Mouse (Mus musculus) hindbrain, embryonic 14.5 days (tissue): Measurements from ENCODE around the gene Nup93. TPM values are rescaled to one million over a fixed set of nuclear protein-coding genes. Genes with fewer than 3 reads are reported as not detected.

Source experiments
- ATAC-seq: fragments of 200-750 bp; cut with Nextera tagmentation; 2 replicates; pipeline ENCODE4 v1.8.0; 2017; ENCODE audit warnings: moderate number of reproducible peaks, mild to moderate bottlenecking, moderate TSS enrichment, moderate library complexity; ENCODE audit not compliant: low FRiP score
- DNase-seq: peaks from one replicate; pipeline ENCODE4 v3.0.0-alpha.2; 2015; ENCODE audit warnings: low spot score
- H3K27ac ChIP-seq: fragments of 300-500 bp; sonication (generic); 2 replicates; pipeline ENCODE4 v1.5.1; 2014; ENCODE audit warnings: mild to moderate bottlenecking, moderate library complexity
- H3K27me3 ChIP-seq: fragments of 300-500 bp; sonication (generic); 2 replicates; pipeline ENCODE4 v1.6.1; 2014; ENCODE audit warnings: mild to moderate bottlenecking, low read length, mixed read lengths; ENCODE audit not compliant: control insufficient read depth, insufficient read depth
- H3K36me3 ChIP-seq: fragments of 300-500 bp; sonication (generic); replicated peaks from 2 replicates; pipeline ENCODE4 v1.6.1; 2014; ENCODE audit not compliant: control insufficient read depth, insufficient read depth
- H3K4me1 ChIP-seq: fragments of 300-500 bp; sonication (generic); replicated peaks from 2 replicates; pipeline ENCODE4 v1.6.1; 2014; ENCODE audit warnings: antibody characterized with exemption, low read length, mixed read lengths; ENCODE audit not compliant: control insufficient read depth, insufficient read depth
- H3K4me2 ChIP-seq: fragments of 300-500 bp; sonication (generic); replicated peaks from 2 replicates; pipeline ENCODE4 v1.6.1; 2014; ENCODE audit warnings: mild to moderate bottlenecking, moderate library complexity
- H3K4me3 ChIP-seq: fragments of 300-500 bp; sonication (generic); replicated peaks from 2 replicates; pipeline ENCODE4 v1.5.1; 2014; ENCODE audit warnings: mild to moderate bottlenecking, low read length
- H3K9ac ChIP-seq: fragments of 300-500 bp; sonication (generic); 2 replicates; pipeline ENCODE4 v1.6.1; 2014
- H3K9me3 ChIP-seq: fragments of 300-500 bp; sonication (generic); 2 replicates; pipeline ENCODE4 v1.6.1; 2016; ENCODE audit warnings: low read length; ENCODE audit not compliant: control insufficient read depth
- WGBS: fragments of 180-500 bp; shearing (Covaris S2); extraction: QIAGEN DNeasy Blood & Tissue Kit; methylation state at CpG from one replicate; pipeline ENCODE4 v1.1.7; 2014; 5-methylcytosine and 5-hydroxymethylcytosine counted together
- polyA plus RNA-seq: library from polyadenylated mRNA; unstranded; fragments of >200 nt; fragmentation: Nextera tagmentation; extraction: Ambion mirVana; gene quantifications from 2 replicates; pipeline ENCODE4 v1.2.1, GENCODE M21; 2014

Gene Nup93
- polyA plus RNA-seq, 1 experiment from 2014 or later, result 58.9 TPM

DNA sequence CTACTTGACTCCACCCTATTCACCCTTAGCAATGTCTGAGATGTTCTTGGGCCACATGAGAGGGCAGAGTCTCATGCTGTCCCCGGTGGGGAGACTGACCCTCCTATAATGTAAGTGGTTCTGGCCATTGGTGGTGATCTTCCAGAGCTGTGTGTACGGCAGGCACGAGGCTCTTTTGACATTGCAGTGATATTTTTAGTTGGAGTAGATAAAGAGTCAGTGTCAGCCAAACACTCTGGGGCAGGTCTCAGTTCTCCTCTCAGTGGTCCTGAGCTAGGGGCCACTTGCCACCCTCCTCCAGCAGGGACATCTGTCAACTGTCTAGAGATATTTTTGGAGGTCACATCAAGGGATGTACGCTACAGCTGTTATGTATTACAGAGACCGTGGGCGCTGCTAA, 142.9 kb downstream of the Nup93 start:
- no peak overlapping the region for H3K4me3 ChIP-seq
- H3K27me3 ChIP-seq, result no peaks in the 10 kb centered on the region
- DNase-seq (no peak), ATAC-seq (no peak)
- H3K36me3 ChIP-seq, result no peaks in the 10 kb centered on the region
- 83% methylated on average over 6 of the region's 6 CpGs for WGBS
- no peaks in the 10 kb centered on the region for H3K9me3 ChIP-seq
- H3K4me1 ChIP-seq, result no peaks in the 10 kb centered on the region
- H3K4me2 ChIP-seq, result no peak overlapping the region
- H3K9ac ChIP-seq, result no peak overlapping the region
- no peak overlapping the region for H3K27ac ChIP-seq

DNA sequence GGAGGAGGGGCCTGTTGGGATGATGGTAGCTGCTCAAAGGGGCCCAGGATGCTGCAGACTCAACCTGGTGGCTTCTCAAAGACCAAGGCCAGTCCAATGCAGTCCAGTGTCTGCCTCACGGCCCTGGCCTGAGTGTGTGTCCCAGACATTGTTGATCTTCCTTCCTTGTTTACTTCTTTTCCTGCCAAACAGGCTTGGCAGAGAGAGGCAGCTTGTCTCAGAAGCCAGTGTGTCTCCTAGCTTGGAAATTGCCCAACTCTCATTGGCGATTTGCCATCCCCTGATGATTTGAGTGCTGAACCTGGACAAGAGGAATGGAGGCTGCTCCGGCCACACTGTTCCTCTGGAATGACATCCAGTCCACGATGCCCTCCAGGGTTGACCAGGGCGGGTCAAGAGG, 144.2 kb downstream of the Nup93 start:
- no peak overlapping the region for H3K4me3 ChIP-seq
- no peak overlapping the region for H3K4me2 ChIP-seq
- H3K27ac ChIP-seq, result no peak overlapping the region
- no peaks in the 10 kb centered on the region for H3K4me1 ChIP-seq
- 70% methylated on average over 5 of the region's 5 CpGs for WGBS
- H3K36me3 ChIP-seq, result no peaks in the 10 kb centered on the region
- H3K9me3 ChIP-seq, result no peaks in the 10 kb centered on the region
- H3K27me3 ChIP-seq, result no peaks in the 10 kb centered on the region
- no peak overlapping the region for H3K9ac ChIP-seq
- ATAC-seq (no peak), DNase-seq (peak; percentile 66)

GRCm38 (mm10) chr8:94361774-94362431, 147.5 kb downstream of the Nup93 start:
- Histone ChIP-seq H3K27me3 (no peaks in the 10 kb centered on the region), H3K36me3 (no peaks in the 10 kb centered on the region), H3K4me3 (no peak overlapping the region), H3K9ac (no peak overlapping the region), H3K4me2 (no peak overlapping the region), H3K27ac (no peak overlapping the region), H3K9me3 (no peaks in the 10 kb centered on the region), H3K4me1 (no peaks in the 10 kb centered on the region)
- DNase-seq (no peak), ATAC-seq (no peak)
- 90% methylated on average over 6 of the region's 6 CpGs for WGBS

DNA sequence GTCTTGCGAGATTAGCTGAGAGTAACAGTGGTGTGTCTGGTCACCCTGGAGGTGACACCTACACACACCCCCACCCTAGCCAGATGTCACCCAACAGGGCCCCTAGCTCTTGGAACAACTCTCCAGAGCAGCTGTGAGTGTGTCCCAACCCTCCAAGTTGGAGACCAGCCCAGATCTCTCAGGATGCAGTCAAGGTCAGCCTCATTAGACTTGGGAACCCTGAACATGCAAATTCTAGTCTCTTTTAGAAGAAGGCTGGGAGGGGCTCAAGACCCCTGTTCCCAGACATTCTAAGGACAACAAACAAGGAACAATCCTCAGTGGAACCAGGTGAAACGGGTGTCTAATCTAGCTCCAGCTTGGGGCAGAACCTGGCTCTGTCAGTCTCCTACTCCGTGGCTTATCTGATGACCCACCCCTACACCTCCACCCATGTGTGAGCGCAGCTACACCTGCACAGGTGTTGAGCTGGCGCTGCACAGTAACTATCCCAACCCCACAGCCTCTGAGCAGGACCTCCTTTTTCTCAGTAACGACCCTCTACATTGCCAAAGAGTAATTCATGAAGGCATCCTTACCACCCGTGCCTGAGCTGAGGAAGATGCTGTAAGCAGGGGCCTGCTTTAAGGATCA, 148.4 kb downstream of the Nup93 start:
- Histone ChIP-seq H3K4me3 (no peak overlapping the region), H3K27me3 (no peaks in the 10 kb centered on the region), H3K27ac (no peak overlapping the region), H3K9ac (no peak overlapping the region), H3K4me1 (no peaks in the 10 kb centered on the region), H3K9me3 (no peaks in the 10 kb centered on the region), H3K4me2 (no peak overlapping the region), H3K36me3 (no peaks in the 10 kb centered on the region)
- no peak for DNase-seq
- no peak for ATAC-seq
- 88% methylated on average over 7 of the region's 7 CpGs for WGBS

DNA sequence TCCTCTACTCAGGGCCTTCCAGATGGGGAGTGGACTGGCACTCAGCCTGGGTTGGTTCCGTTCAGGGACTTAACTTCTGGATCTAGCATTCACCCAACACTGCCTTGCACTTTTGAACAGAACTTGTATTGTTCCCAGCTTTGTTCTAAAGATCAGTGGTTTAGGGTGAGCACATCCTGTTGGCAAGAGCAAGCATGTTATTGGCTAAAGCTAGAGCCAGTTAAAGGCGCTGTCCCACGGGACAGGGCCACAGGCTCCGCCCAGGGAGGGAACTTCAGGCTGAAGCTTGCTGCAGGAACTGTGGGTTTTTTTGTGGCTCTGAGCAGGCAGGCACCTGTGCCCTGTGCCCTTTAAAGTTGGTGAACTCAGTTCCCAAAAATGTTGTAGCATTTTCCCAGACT, 148.9 kb downstream of the Nup93 start:
- H3K4me2 ChIP-seq, result no peak overlapping the region
- no peaks in the 10 kb centered on the region for H3K27me3 ChIP-seq
- H3K9ac ChIP-seq, result no peak overlapping the region
- WGBS, result 57% methylated on average over 4 of the region's 4 CpGs
- DNase-seq, result no peak
- H3K27ac ChIP-seq, result no peak overlapping the region
- H3K4me1 ChIP-seq, result no peaks in the 10 kb centered on the region
- no peaks in the 10 kb centered on the region for H3K36me3 ChIP-seq
- no peak overlapping the region for H3K4me3 ChIP-seq
- no peak for ATAC-seq
- no peaks in the 10 kb centered on the region for H3K9me3 ChIP-seq

DNA sequence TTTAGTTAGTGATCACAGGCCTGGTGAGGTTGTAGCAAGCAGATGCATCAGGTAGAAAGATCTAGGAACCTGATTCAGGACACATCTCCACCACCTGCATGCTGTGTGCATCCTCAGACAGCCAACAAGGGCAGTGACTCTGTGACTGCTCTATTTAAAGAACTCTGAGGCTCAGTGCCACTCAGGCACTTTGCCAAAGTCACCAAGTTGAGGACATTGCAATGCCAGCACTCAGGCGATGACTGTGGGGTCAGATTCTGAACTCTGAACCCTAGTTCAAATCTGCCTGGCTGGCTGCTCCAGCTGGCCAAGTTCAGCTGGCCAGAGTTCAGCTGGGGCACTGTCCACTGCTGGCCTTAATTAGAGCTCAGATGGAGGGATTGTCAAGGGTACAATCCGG, 149.5 kb downstream of the Nup93 start:
- no peaks in the 10 kb centered on the region for H3K4me1 ChIP-seq
- H3K36me3 ChIP-seq, result no peaks in the 10 kb centered on the region
- no peak for DNase-seq
- H3K9ac ChIP-seq, result no peak overlapping the region
- H3K9me3 ChIP-seq, result no peaks in the 10 kb centered on the region
- no peak overlapping the region for H3K4me3 ChIP-seq
- no peak for ATAC-seq
- no peaks in the 10 kb centered on the region for H3K27me3 ChIP-seq
- 76% methylated on average over 2 of the region's 2 CpGs for WGBS
- H3K27ac ChIP-seq, result no peak overlapping the region
- no peak overlapping the region for H3K4me2 ChIP-seq

DNA sequence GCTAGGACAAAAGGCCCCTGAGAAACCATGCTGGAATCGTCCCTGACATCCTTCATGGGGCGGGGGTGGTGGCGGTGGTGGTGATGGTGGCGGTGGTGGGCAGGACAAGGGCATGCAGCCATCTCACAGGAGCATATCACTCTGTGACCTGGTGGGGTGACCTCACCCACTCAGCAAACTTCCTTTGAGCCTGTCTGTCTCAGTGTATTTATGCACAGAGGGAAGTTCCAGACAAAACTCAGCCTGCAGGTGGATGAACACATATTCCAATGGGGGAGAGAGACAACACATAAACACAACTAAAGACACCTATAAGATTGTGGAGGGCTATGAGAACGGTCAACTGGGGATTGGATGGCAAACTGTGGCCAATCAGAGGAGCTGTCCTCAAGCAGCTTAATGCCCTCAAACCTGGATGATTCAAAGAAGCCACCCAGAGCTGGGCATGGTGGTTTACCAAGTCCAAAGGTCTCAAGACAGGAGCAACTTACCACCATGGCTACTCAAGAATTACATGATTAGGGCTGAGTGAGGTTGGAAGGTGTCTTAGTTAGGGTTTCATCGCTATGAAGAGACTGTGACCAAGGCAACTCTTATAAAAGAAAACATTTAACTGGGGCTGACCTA, 150.4 kb downstream of the Nup93 start:
- Histone ChIP-seq H3K36me3 (no peaks in the 10 kb centered on the region), H3K27ac (no peak overlapping the region), H3K9me3 (no peaks in the 10 kb centered on the region), H3K4me1 (no peaks in the 10 kb centered on the region), H3K4me3 (no peak overlapping the region), H3K4me2 (no peak overlapping the region), H3K27me3 (no peaks in the 10 kb centered on the region), H3K9ac (no peak overlapping the region)
- ATAC-seq (no peak), DNase-seq (no peak)
- 89% methylated on average over 6 of the region's 6 CpGs for WGBS

- no peaks in the 10 kb centered on the region for H3K36me3 ChIP-seq
- 86% methylated on average over 9 of the region's 9 CpGs for WGBS
Observed at GRCm38 (mm10) chr8:94365410-94365981, 151.1 kb downstream of the Nup93 start.

More at GRCm38 (mm10) chr8:94365410-94365981, 151.1 kb downstream of the Nup93 start:
- no peaks in the 10 kb centered on the region for H3K9me3 ChIP-seq
- H3K27ac ChIP-seq, result no peak overlapping the region
- H3K9ac ChIP-seq, result no peak overlapping the region
- H3K27me3 ChIP-seq, result no peaks in the 10 kb centered on the region
- H3K4me1 ChIP-seq, result no peaks in the 10 kb centered on the region
- DNase-seq (no peak), ATAC-seq (no peak)
- no peak overlapping the region for H3K4me2 ChIP-seq
- no peak overlapping the region for H3K4me3 ChIP-seq
